Mouse (Mus musculus): ENCODE measurements around the gene Rnf157. TPM values are rescaled to one million over a fixed set of nuclear protein-coding genes. Genes with fewer than 3 reads are reported as not detected.

The Rnf157 gene
- total and polyA plus RNA-seq, 3 experiments: 8.7 to 39.3 (median 10.9) TPM

DNA sequence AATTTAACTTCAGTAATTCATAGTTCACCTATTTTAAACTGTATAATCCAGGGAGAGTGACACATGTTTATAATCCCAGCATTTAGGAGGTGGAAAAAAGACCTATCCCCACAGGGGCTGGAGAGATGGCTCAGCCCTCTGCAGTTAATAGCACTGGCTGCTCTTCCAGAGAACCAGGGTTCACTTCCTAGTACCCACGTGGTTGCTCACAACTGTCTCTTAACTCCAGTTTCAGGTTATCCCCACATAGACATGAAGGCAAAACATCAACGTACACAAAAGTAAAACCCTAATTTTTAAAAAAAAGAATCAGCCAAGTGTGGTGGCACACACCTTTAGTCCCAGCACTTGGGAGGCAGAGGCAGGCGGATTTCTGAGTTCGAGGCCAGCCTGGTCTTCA is 7.2 kb downstream of the Rnf157 start:
- no peak overlapping the region for H3K4me3 ChIP-seq (replicated peaks in 1 of 3; ENCODE audit: low read depth in 2 of 3, low read length in 2 of 3, poor library complexity in 1 of 3)
- peaks cover 13% of the 10 kb centered on the region for H3K9me3 ChIP-seq (replicated peaks; ENCODE audit: low read length)
- DNase-seq (ENCODE audit: extremely low read depth): peak; percentile 37
- H3K27me3 ChIP-seq (replicated peaks): no peaks in the 10 kb centered on the region
- H3K79me2 ChIP-seq (replicated peaks; ENCODE audit: control insufficient read depth, extremely low read depth, insufficient read depth, poor library complexity, severe bottlenecking): peaks cover 43% of the 10 kb centered on the region
- peak overlapping the region; percentile 90 for H3K27ac ChIP-seq (ENCODE audit: insufficient read depth, low read depth)
- H3K36me3 ChIP-seq (replicated peaks in 1 of 2; ENCODE audit: control insufficient read depth in 1 of 2, insufficient read depth in 1 of 2, low read length in 1 of 2): peaks cover 33 to 36% of the 10 kb centered on the region in 2 experiments
- TF ChIP-seq TBP (conservative IDR thresholded peaks at IDR 0.05; ENCODE audit: low read depth, low read length): no peak
- TF ChIP-seq MAX (IDR thresholded peaks at IDR 0.05; ENCODE audit: low read length): peak; percentile 85
- peaks cover 10 to 56% of the 10 kb centered on the region in 2 experiments; a peak in 3 of 4 replicates for H3K4me1 ChIP-seq (ENCODE audit: control insufficient read depth in 1 of 2, insufficient read depth in 2 of 2)
- in situ Hi-C loops (cut with MboI; ENCODE audit: low pct_ligation_motif_present, low pct_unique_long_range_greater_than_20kb, low sequenced_read_pairs) (loop anchor here (25.0 kb wide), 1 partner anchor 768 kb away; the partner anchor contains the start of gene Slc25a19), dilution Hi-C loops (cut with MboI; ENCODE audit: extremely low pct_ligation_motif_present, extremely low pct_unique_long_range_greater_than_20kb, low sequenced_read_pairs) (no loop called here)
- H3K4me2 ChIP-seq (ENCODE audit: insufficient read depth, low read depth, poor library complexity, severe bottlenecking): peak overlapping the region; percentile 32; the same call in 1 of the 2 replicates
- H3K9ac ChIP-seq (ENCODE audit: insufficient read depth, low read depth): no peak overlapping the region

GRCm38 (mm10) chr11:116400560-116400959 is 12.3 kb downstream of the Rnf157 start:
- Histone ChIP-seq H3K79me2 (replicated peaks; ENCODE audit: control insufficient read depth, extremely low read depth, insufficient read depth, poor library complexity, severe bottlenecking) (peaks cover 17% of the 10 kb centered on the region), H3K4me1 (ENCODE audit: control insufficient read depth in 1 of 2, insufficient read depth in 2 of 2) (peaks cover 31 to 65% of the 10 kb centered on the region in 2 experiments), H3K9me3 (replicated peaks; ENCODE audit: low read length) (peaks cover 13% of the 10 kb centered on the region), H3K36me3 (replicated peaks in 1 of 2; ENCODE audit: control insufficient read depth in 1 of 2, insufficient read depth in 1 of 2, low read length in 1 of 2) (peaks cover 35 to 38% of the 10 kb centered on the region in 2 experiments), H3K4me3 (replicated peaks in 1 of 3; ENCODE audit: low read depth in 2 of 3, low read length in 2 of 3, poor library complexity in 1 of 3) (no peak overlapping the region), H3K27ac (ENCODE audit: insufficient read depth, low read depth) (peak overlapping the region; percentile 53), H3K4me2 (ENCODE audit: insufficient read depth, low read depth, poor library complexity, severe bottlenecking) (no peak overlapping the region), H3K27me3 (replicated peaks) (no peaks in the 10 kb centered on the region), H3K9ac (ENCODE audit: insufficient read depth, low read depth) (0 out of 2 replicates have a peak overlapping the region, but pooled peaks have one; percentile 1)
- in situ Hi-C loops (cut with MboI; ENCODE audit: low pct_ligation_motif_present, low pct_unique_long_range_greater_than_20kb, low sequenced_read_pairs) (loop anchor here (5.0 to 25.0 kb wide), 2 partner anchors 42 to 763 kb away; partner anchors contain the start of gene Slc25a19), dilution Hi-C loops (cut with MboI; ENCODE audit: extremely low pct_ligation_motif_present, extremely low pct_unique_long_range_greater_than_20kb, low sequenced_read_pairs) (no loop called here)
- TF ChIP-seq NELFE (IDR thresholded peaks at IDR 0.05; ENCODE audit: low read depth, low read length): no peak
- no peak for TF ChIP-seq MEF2A (IDR thresholded peaks at IDR 0.05; ENCODE audit: borderline replicate concordance, low read depth, low read length)
- no peak for TF ChIP-seq ZC3H11A (IDR thresholded peaks at IDR 0.05; ENCODE audit: low read depth, low read length)
- TF ChIP-seq TCF12 (IDR thresholded peaks at IDR 0.05; ENCODE audit: low read depth, low read length): no peak
- TF ChIP-seq POLR2AphosphoS2 (IDR thresholded peaks at IDR 0.05; ENCODE audit: low read depth, low read length): no peak
- TF ChIP-seq KAT2A (IDR thresholded peaks at IDR 0.05; ENCODE audit: insufficient replicate concordance, low read length): no peak
- no peak for TF ChIP-seq SIN3A (IDR thresholded peaks at IDR 0.05; ENCODE audit: low read length)
- no peak for TF ChIP-seq JUN (IDR thresholded peaks at IDR 0.05; ENCODE audit: insufficient read depth, low read depth, low read length)
- TF ChIP-seq ETS1 (conservative IDR thresholded peaks at IDR 0.05; ENCODE audit: low read depth, low read length): no peak
- TF ChIP-seq USF2 (conservative IDR thresholded peaks at IDR 0.05; ENCODE audit: low read depth, low read length): no peak
- TF ChIP-seq RAD21 (IDR thresholded peaks at IDR 0.05; ENCODE audit: low read depth, low read length): no peak
- no peak for TF ChIP-seq NRF1 (IDR thresholded peaks at IDR 0.05; ENCODE audit: low read depth, low read length)
- TF ChIP-seq EP300 (IDR thresholded peaks at IDR 0.05; ENCODE audit: low read length): no peak
- no peak for TF ChIP-seq USF1 (IDR thresholded peaks at IDR 0.05; ENCODE audit: low read depth, low read length)
- no peak for TF ChIP-seq UBTF (IDR thresholded peaks at IDR 0.05; ENCODE audit: low read depth, low read length)
- TF ChIP-seq MAX (IDR thresholded peaks at IDR 0.05; ENCODE audit: low read length): no peak
- TF ChIP-seq ZKSCAN1 (IDR thresholded peaks at IDR 0.05; ENCODE audit: borderline replicate concordance, low read depth, low read length): no peak
- TF ChIP-seq ZNF384 (IDR thresholded peaks at IDR 0.05; ENCODE audit: low read depth, low read length): no peak
- TF ChIP-seq POLR2A (IDR thresholded peaks at IDR 0.05; ENCODE audit: low read depth, low read length): no peak
- DNase-seq (ENCODE audit: extremely low read depth): no peak

All from CH12.LX (cell line).